Mouse (Mus musculus) forebrain, embryonic 11.5 days (tissue): Measurements from ENCODE around the gene Tnks1bp1. TPM values are rescaled to one million over a fixed set of nuclear protein-coding genes. Genes with fewer than 3 reads are reported as not detected.

Experiments used
- ATAC-seq: fragments of 200-750 bp; cut with Nextera tagmentation; replicated peaks from 2 replicates; pipeline ENCODE4 v1.8.0; 2017; ENCODE audit warnings: moderate TSS enrichment; ENCODE audit not compliant: low FRiP score
- DNase-seq: peaks from one replicate; pipeline ENCODE4 v3.0.0-alpha.2; 2017; ENCODE audit warnings: low spot score
- H3K27ac ChIP-seq: fragments of 300-500 bp; sonication (generic); 2 replicates; pipeline ENCODE4 v1.5.1; 2014; ENCODE audit warnings: low read depth, low read length
- H3K27me3 ChIP-seq: fragments of 300-500 bp; sonication (generic); 2 replicates; pipeline ENCODE4 v1.6.1; 2014; ENCODE audit warnings: mild to moderate bottlenecking, low read length, mixed read lengths; ENCODE audit not compliant: control insufficient read depth, insufficient read depth
- H3K36me3 ChIP-seq: fragments of 300-500 bp; sonication (generic); 2 replicates; pipeline ENCODE4 v1.6.1; 2014; ENCODE audit warnings: mild to moderate bottlenecking, low read length, moderate library complexity, mixed read lengths; ENCODE audit not compliant: control insufficient read depth, insufficient read depth
- H3K4me1 ChIP-seq: fragments of 300-500 bp; sonication (generic); replicated peaks from 2 replicates; pipeline ENCODE4 v1.6.1; 2014; ENCODE audit warnings: low read length, mixed read lengths; ENCODE audit not compliant: control insufficient read depth, insufficient read depth
- H3K4me2 ChIP-seq: fragments of 300-500 bp; sonication (generic); 2 replicates; pipeline ENCODE4 v1.6.1; 2014; ENCODE audit warnings: low read depth, mild to moderate bottlenecking, low read length, moderate library complexity, mixed read lengths; ENCODE audit not compliant: severe bottlenecking
- H3K4me3 ChIP-seq: fragments of 300-500 bp; sonication (generic); 2 replicates; pipeline ENCODE4 v1.5.1; 2014; ENCODE audit warnings: low read depth, low read length
- H3K9ac ChIP-seq: fragments of 300-500 bp; sonication (generic); 2 replicates; pipeline ENCODE4 v1.6.1; 2014; ENCODE audit warnings: low read length
- H3K9me3 ChIP-seq: fragments of 300-500 bp; sonication (generic); 2 replicates; pipeline ENCODE4 v1.6.1; 2016; ENCODE audit warnings: low read length, mixed read lengths; ENCODE audit not compliant: control insufficient read depth
- WGBS: fragments of 180-500 bp; shearing (Covaris S2); extraction: QIAGEN DNeasy Blood & Tissue Kit; methylation state at CpG from one replicate; pipeline ENCODE4 v1.1.7; 2014; 5-methylcytosine and 5-hydroxymethylcytosine counted together
- polyA plus RNA-seq: library from polyadenylated mRNA; unstranded; fragments of >200 nt; fragmentation: Nextera tagmentation; extraction: Ambion mirVana; gene quantifications from 2 replicates; pipeline ENCODE4 v1.2.1, GENCODE M21; 2014

Gene Tnks1bp1
- polyA plus RNA-seq, 1 experiment from 2014 or later: 10.2 TPM

DNA sequence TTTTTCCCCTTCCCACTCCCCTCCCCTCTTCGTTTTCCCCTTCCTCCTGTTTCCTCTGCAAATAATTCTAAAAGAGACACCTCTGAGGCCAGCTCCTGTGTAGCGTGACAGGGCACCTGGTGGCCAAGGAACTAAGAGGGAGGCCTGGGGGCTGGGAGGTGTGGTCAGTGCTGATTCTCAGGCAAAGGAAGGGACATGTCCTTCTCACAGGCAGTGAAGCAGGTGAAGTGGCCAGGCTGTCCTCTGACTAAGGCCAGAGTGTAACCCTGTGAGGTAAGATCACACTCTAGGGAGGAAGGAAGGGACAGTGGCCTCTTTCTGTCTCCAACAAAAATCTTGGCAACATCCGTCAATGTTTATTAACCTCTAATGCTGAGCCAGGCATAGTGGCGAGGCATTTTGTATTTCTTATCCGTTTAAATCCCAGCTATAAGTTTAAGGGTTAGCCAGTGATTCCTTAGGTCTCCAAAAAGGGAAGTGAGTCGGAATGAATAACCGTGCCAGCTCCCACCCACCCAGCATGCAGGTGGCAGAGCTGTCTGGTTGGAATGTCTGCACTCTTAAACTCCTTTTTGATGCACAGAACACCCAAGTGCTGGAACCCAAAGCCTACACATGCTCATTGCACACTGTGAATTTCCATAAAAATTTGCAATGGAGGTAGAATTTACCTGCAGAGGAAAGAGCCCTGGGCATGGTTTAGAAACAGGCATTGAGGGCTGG is 58.4 kb downstream of the Tnks1bp1 start:
- H3K4me3 ChIP-seq: no peak overlapping the region
- H3K36me3 ChIP-seq: no peaks in the 10 kb centered on the region
- H3K9me3 ChIP-seq: no peaks in the 10 kb centered on the region
- DNase-seq: no peak
- no peak overlapping the region for H3K27ac ChIP-seq
- 0 out of 2 replicates have a peak, but pooled peaks have one; percentile 20 for ATAC-seq
- H3K27me3 ChIP-seq: no peaks in the 10 kb centered on the region
- no peaks in the 10 kb centered on the region for H3K4me1 ChIP-seq
- no peak overlapping the region for H3K4me2 ChIP-seq
- no peak overlapping the region for H3K9ac ChIP-seq
- WGBS: 75% methylated on average over 7 of the region's 7 CpGs

DNA sequence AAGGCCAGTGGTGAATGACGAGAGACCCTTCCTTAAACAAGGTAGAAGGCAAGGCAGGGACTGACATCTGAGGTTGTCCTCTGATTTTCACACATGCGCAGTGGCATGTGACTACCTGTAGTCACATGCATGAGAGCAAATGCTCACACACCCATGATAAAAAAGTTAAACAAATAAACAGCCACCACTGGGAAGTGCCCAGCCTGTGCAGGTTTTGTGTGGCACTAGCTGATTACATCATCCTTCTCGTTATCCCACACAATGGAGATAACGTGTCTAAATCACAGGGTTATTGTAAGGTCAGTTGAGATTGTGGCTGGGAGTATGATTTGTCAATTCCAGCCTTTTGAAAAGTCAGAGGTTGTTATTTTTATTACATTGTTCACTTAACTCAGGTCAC is 59.1 kb downstream of the Tnks1bp1 start:
- ATAC-seq (no peak), DNase-seq (no peak)
- 69% methylated on average over 4 of the region's 4 CpGs for WGBS
- H3K9ac ChIP-seq: no peak overlapping the region
- H3K27ac ChIP-seq: no peak overlapping the region
- no peak overlapping the region for H3K4me2 ChIP-seq
- H3K4me3 ChIP-seq: no peak overlapping the region
- no peaks in the 10 kb centered on the region for H3K9me3 ChIP-seq
- H3K36me3 ChIP-seq: no peaks in the 10 kb centered on the region
- no peaks in the 10 kb centered on the region for H3K4me1 ChIP-seq
- no peaks in the 10 kb centered on the region for H3K27me3 ChIP-seq

DNA sequence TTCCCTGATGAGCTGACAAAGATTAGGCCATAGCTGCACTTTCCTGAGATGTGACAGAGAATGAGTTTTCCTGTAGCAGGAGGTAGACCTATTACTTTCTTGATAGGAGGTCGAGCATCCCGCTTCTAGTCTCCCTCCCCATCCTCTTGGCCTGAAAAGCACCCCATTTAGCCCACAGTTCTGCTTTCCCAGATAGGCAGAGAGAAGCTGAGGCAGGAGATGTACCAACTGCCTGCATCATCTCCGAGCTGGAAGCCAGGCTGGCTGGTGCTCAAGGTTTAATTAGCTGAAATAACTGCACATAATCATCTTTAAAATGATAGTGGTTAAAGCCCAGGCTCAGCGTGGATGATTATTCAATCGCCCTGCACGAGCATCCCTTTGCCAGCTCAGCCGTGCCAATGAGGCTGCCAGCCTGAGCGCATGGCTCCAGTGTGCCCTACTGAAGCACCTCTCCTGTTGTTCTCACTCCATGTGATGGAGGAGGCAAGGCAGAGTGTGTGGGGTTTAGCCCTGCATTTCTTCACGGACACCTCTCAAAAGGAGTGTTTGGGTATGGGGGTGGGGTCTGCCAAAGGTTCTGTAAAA is 62.6 kb downstream of the Tnks1bp1 start:
- H3K27ac ChIP-seq: no peak overlapping the region
- H3K4me3 ChIP-seq: no peak overlapping the region
- H3K9ac ChIP-seq: no peak overlapping the region
- ATAC-seq (no peak), DNase-seq (no peak)
- no peaks in the 10 kb centered on the region for H3K36me3 ChIP-seq
- 78% methylated on average over 9 of the region's 9 CpGs for WGBS
- H3K27me3 ChIP-seq: no peaks in the 10 kb centered on the region
- no peaks in the 10 kb centered on the region for H3K4me1 ChIP-seq
- H3K4me2 ChIP-seq: no peak overlapping the region
- H3K9me3 ChIP-seq: no peaks in the 10 kb centered on the region

Other genes with a start within 250 kb of the Tnks1bp1 start
- 36.6 and 38.4 TPM in 2 replicates for gene Ube2l6, start 249.2 kb upstream of the Tnks1bp1 start, polyA plus RNA-seq
- not detected in 2 replicates for gene Smtnl1, start 225.4 kb upstream of the Tnks1bp1 start, polyA plus RNA-seq
- gene Timm10, start 221.0 kb upstream of the Tnks1bp1 start, polyA plus RNA-seq: 43.0 and 43.4 TPM in 2 replicates
- 22.0 and 27.5 TPM in 2 replicates for gene Slc43a1, start 209.2 kb upstream of the Tnks1bp1 start, polyA plus RNA-seq
- 5.2 and 6.5 TPM in 2 replicates for gene Rtn4rl2, start 161.3 kb upstream of the Tnks1bp1 start, polyA plus RNA-seq
- gene Slc43a3, start 111.4 kb upstream of the Tnks1bp1 start, polyA plus RNA-seq: 18.0 and 18.2 TPM in 2 replicates
- not detected in 2 replicates for gene Prg2, start 67.6 kb upstream of the Tnks1bp1 start, polyA plus RNA-seq
- gene Prg3, start 59.8 kb upstream of the Tnks1bp1 start, polyA plus RNA-seq: not detected in 2 replicates
- 375 and 413 TPM in 2 replicates for gene Ssrp1, start 10.8 kb upstream of the Tnks1bp1 start, polyA plus RNA-seq
- gene P2rx3, start 10.6 kb upstream of the Tnks1bp1 start, polyA plus RNA-seq: 1.6 and 1.9 TPM in 2 replicates
- 30.0 and 34.1 TPM in 2 replicates for gene Aplnr, start 88.2 kb downstream of the Tnks1bp1 start, polyA plus RNA-seq
- 0.81 and 0.87 TPM in 2 replicates for gene Lrrc55, start 149.2 kb downstream of the Tnks1bp1 start, polyA plus RNA-seq